Mouse (Mus musculus): ENCODE data around the gene Sipa1l1. TPM values are rescaled to one million over a fixed set of nuclear protein-coding genes. Genes with fewer than 3 reads are reported as not detected.
A peak's percentile ranks its signal among the peaks of the same experiment; 100 is the strongest.

Gene Sipa1l1
- polyA plus RNA-seq, 2 experiments from 2014 or later, result 28.7 to 36.1 TPM

DNA sequence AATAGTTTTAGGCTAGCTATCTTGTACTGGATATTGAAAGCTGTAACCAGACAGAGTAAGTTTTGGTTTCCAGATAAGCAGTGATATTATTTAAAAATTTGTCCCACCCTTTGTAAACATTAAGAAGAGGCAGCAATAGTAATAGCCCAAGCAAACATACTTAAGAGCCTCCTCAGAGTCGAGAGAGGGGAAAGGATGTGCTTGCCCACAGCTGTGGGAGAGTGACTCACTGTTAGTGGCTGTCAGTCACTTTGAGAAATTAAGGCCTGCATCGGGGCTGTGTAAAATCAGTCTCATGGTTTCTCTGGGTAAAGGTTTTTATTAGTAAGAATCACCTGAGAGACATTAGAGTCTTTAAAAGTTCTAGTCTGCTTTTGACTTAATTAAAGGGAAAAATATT lies 40.6 kb downstream of the Sipa1l1 start:
- ATAC-seq, result peak; percentile 32

- no peak for ATAC-seq
Measured at GRCm38 (mm10) chr12:82213056-82213455, 43.9 kb downstream of the Sipa1l1 start.

GRCm38 (mm10) chr12:82214916-82215315 lies 45.8 kb downstream of the Sipa1l1 start:
- no peak for ATAC-seq

DNA sequence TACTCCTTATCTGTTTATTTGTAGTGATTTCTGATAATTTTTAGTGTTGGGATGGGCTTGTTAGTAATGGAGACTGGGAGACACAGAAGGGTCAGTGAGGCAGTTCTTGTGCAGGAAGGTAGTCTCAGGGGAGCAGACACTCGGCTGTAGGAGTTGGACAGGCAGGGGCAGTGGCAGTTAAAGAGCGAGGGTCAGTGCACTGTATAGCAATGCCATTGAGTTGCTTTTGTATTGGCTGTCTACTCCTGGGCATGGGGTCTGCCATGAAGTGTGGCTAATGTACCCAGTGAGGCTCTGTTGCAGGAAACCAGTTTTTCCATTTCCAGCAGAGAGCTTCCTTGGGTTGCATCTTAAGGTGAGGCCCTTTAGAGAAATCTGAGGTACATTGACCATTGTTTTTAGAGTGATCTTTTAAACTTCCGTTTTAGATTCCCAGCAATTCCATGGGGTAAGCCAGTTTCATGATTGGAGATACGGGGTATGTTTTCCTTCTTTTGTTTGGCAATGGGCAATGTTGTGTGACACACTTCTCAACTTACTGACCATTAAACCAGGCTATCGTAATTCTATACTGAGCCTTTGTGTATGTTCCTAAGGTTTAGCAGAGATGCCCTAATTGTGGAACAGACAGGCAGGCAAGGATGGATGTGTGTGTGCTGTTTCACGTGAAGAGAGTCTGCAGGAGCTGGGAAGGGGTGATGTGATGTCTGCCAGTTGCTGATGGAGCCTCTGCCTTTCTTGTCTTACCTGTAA lies 47.9 kb downstream of the Sipa1l1 start:
- no peak for ATAC-seq

GRCm38 (mm10) chr12:82218201-82218600 lies 49.1 kb downstream of the Sipa1l1 start:
- no peak for ATAC-seq

DNA sequence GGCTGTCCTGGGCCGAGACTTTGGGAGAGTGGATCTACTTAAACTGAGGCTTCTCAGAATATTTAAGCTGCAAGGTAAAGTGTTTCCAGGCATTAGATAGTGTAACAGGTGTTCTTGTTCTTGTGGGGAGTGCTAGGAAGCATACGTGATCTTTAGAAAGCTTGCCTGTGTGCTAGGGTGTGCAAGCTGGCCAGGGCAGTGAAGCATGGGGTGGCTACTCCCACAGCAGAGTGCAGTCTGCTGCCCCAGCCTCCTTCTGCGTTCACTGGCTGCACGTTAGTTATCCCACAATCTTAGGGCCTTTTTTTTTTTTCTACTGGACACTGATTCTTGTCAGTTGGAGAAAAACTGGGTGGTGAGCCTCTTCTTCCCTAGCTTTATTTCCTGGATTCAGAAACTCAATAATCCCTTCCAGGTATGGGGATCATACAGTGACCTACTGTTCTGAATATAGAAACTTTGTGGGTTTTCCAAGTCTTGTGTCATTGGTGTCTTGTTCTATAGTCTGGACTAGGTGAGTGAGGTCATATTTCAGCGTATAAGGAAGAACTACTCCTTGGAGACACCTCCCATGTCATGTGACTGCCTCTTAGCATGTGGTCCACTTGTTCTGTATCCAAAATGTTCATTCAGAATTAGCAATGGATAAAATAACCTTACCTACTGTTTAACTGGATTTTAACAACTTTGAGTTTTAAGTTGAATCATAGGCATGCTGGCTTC lies 51.4 kb downstream of the Sipa1l1 start:
- ATAC-seq, result no peak

GRCm38 (mm10) chr12:82223126-82223815 lies 54.2 kb downstream of the Sipa1l1 start:
- no peak for ATAC-seq

DNA sequence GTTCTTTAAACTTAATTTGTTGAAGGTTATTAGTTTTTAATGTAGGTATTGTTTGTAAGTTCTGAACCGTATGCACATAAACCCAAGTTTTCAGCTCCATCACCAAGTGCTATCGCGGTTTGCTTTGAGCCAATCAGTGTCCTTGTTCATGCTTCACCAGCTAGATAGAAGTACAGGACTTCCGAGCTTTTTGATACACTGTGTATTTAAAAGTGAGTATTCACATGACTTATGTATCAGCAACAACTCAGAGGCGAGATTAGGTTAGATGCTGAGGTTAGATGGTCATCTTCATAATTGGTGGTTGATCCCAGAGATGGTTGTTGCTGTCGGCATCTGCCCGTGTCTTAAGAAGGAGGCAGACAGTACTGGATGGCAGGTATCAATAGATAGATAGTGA lies 55.7 kb downstream of the Sipa1l1 start:
- ATAC-seq, result no peak

GRCm38 (mm10) chr12:82225278-82225677 lies 56.2 kb downstream of the Sipa1l1 start:
- ATAC-seq, result no peak

- peak; percentile 80 for ATAC-seq
Measured at GRCm38 (mm10) chr12:82225751-82226228, 56.7 kb downstream of the Sipa1l1 start.

DNA sequence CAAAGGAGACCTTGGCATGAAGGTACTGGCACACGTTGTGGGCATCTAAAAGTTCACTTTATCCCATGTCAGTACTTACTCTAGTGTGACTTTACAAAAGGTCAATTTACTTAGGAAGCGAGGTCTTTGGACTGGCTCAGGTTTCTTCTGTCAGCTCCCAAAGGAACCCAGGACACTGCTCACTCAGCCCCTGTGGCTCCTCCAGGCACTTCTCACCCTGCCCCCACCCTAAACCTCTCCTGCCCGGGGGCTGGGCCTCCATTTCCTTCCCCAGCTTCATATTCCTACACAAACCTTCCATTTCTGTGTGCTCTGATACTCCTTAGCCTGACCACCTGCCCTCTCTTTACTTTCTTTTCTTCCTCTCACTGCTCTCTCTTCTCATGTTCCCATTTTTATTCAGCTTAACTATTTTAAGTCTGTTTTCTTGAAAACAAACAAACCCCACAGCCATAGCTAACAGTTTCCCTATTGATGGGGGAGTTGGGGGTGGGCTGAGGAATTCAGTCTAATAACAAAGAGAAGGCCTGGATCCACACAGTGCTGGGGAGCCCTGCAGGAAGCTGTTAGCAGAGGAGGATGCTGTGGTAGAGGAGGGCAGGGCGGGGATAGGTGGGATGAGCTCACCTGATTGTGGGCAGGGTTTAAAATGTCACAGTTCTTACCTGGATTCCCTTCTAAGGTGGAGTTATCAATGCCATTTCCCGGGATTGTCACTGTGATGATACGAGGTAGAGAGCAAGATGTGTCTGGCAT lies 57.4 kb downstream of the Sipa1l1 start:
- peak; percentile 41 for ATAC-seq

DNA sequence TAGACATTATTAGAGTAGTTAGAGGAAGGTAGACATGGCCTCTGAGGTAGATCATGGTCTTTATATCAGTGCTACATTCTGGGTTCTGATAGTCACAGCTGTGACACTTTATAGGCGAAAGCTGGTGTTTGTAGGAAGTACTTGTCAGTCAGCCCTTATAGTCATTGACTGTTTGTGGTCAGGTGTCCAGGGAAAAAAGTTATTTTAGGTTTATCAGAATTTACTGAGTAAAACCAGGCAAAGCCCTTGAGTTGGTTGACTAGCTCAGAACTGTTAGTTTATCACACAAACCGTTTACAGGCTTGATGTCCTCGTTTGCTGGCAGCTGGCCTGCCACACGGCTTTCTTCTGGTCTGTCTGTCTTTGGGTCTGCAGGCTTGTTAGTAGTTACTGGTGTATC lies 61.0 kb downstream of the Sipa1l1 start:
- ATAC-seq, result no peak

- peak; percentile 62 for ATAC-seq
Measured at GRCm38 (mm10) chr12:82231191-82231590, 62.1 kb downstream of the Sipa1l1 start.

- no peak for ATAC-seq
Measured at GRCm38 (mm10) chr12:82233177-82233576, 64.1 kb downstream of the Sipa1l1 start.

DNA sequence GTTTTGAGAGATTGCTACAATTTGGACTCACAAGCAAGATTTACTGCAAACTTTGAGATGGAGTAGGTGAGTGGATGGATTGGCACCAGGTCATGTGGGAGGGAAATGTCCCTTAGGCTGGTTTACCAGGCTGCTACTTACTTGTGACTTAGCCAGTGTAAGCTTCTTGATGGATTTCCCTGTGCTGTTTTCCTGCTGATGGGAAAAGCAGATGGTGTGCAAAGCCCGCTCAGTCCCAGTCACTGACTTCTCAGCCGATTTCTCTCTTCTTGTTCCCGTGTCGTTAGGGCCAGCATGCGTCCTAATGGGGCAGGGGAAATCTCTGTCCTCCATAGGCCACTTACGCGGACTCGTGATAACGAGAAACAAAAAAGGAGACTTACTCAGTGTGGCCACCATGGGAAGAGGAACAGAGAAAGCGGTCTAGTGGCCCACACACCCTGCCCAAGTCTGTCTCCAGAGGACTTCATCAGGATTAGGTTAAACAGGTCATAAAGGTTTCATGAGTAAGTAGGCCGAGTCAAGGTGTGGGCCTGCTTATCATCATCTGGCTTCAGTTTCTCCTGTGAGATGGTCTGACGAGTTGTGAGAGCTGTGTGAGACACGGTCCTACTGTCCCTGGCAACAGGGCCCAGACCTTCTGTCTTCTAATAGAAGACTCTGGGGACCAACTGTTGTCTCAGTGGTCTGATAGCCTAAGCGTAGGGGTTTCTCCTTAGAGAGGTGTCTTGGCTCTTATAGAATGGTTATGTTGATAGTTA lies 65.5 kb downstream of the Sipa1l1 start:
- ATAC-seq, result no peak

DNA sequence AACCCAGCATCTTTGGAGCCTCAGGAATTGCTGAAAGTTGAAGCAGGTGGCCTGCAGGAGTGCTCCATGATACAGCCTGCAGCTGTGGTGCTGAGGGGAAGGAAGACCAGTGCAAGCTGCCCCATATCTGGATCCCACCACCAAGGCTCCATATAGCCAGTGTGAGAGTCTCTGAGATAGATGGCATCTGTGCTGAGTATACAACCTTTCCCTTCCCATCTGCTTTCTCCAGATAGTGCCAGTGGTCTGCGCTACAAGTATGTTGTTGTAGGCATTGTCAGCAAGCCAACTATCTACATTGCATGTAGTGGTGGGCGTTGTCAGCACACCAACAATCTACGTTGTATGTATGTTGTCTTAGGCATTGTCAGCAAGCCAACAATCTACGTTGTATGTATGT lies 68.0 kb downstream of the Sipa1l1 start:
- no peak for ATAC-seq

DNA sequence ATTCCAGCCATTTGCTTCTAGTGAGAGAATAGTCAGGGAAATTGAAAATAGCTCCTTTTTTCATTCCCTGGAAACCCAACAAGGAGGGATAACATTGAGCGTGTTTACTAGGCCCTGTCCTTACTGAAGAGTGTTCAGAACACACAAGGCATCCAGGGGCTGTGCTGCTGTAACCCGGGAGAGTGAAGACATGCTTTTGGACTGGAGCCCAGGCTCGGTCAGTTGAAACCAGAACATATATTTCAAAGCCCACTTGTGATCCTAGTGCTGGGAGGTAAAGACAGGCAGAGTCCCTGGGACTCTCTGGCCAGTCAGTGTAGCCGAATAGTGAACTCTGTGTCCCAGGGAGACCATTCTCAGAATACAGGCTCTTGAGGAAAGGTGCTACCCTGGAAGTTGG lies 68.8 kb downstream of the Sipa1l1 start:
- ATAC-seq, result no peak

- ATAC-seq, result no peak
Measured at GRCm38 (mm10) chr12:82240674-82241073, 71.6 kb downstream of the Sipa1l1 start.

DNA sequence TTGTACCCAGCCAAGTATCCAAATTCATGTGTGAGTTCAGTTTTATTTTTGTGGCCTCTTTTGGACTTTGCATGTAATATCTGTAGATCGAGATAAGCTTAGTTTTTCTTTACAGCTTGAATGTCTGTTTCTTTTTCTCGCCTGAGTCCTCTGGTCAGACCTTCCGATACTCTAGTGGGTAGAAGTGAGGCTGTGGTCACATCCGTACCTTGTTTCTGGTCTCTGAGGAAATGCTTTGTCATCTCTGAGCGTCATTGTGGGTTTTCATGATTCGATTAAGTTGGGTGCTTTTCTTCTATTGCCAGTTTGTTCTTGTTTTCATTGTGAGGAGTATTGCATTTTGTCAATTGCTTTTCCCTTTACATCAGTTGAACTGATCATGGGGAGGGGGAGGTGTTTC lies 76.1 kb downstream of the Sipa1l1 start:
- ATAC-seq, result peak; percentile 94

DNA sequence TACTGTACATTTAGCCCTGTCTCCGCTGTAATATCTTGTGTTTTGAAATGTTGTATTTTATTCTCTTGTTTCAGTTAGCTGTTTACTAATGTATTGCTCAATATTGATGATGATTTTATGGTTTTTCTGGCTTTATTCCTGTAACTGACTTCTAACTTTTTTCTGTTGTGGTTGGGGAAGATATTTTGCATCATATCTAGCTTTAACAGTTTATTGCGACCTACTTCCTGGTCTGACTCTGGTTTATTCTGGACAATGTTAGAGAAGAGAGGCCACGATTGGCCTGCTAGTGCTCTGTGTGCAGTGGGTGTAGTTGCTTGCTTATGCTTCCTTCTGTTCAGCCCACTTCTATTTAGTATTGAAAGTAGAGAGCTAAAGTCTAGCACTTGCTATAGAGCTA lies 77.3 kb downstream of the Sipa1l1 start:
- no peak for ATAC-seq

DNA sequence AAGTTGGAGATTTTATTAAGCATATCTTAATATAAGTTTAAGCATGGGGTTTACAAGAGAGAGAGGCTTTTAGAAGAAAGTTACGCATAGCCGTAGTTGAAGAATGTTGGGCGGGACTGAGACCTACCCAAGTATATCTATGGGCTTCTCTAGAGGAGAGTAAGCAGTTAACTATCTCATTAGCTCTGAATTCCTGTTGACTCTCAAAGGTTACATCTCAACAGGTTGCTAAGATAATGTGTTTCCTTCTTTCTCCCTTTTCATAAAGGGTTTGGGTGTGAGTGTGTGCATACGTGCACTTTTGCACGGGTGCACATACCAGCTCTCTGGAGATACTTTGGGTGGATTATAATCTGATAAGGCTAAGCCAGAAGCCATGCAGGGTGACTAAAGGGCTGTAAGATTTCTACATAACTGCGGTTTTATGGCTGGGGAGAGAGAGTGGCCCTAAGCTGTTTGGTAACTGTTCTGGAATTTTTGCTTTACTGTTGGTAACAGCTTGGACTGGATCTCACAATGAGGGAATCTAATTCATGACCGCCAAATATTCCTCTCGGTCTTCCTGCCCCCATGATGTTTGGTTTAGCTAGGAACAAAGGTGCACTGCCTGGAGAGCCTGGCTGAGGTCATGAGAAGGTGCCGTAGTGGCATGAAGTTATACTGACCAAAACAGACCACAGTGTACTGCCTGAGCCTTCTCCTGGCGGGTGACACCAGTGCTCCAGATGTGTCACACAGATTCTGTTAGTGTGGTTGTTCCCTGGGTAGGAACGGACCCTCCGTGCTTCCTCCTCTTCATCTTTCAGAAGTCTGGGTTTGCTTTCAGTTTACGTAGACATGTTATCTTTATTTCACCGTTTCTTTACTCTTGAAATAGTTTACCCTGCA lies 78.5 kb downstream of the Sipa1l1 start:
- no peak for ATAC-seq
